Comparison of ENCODE assay signal across 8 mouse cellular contexts in the genomic region with DNA sequence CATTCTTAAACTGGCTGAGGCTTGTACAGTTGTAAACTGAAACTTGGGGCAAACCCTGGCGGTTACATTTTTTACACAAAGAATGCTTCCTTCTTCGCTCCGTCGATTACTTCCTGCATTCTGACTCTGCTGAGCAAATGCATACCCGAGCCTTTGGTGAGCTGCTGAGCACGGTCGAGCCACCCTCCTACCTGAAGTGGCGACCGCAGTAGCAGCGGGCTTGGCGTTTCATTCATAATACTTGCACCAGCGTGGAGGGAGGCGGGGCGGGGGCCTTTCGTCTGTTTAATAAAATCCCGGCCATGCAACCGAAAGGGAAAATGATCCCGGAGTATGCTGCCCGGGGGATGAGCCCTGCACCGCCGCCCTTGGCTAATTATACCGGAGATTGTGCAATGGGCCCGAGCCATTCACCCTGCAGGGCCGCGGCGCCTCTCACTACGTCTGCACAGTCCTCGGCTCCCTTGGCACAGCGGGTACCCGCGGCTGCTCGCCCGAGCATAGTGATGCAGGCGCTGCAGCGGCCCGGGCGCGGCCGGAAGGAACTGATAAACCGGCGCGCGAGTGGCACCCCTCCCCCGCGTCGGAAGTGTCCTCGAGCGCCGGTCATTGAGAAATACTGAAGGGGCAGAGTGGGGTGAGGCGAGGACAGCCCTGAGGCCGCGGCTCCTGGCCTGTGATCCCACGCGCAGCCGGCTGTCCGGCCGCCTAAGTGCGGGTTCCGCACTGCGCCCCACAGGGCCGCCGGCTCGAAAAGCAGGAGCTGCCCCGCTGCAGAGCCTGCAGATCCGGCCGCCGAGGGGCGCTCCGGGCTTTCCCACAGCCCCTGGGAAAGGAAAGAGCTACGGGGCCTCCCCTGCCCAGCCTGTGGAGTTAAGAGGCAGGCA. TPM values are rescaled to one million over a fixed set of nuclear protein-coding genes. Genes with fewer than 3 reads are reported as not detected.
DNase-seq lines count a peak whose midpoint lies in the region; ATAC-seq and TF ChIP-seq lines count a peak whose summit lies in the region.

No protein-coding gene starts in this region.

- TF ChIP-seq CTCF in spleen, adult 2 months (IDR thresholded peaks at IDR 0.05; ENCODE audit: extremely low read depth, insufficient read depth, insufficient read length, insufficient replicate concordance) = peak; percentile 35; the same call in 1 of the 2 replicates

- ATAC-seq in embryonic facial prominence, embryonic 13.5 days (ENCODE audit: insufficient number of reproducible peaks, insufficient read depth, low FRiP score, low TSS enrichment, low read depth) = peak; percentile 67
- ATAC-seq in limb, embryonic 15.5 days (ENCODE audit: insufficient number of reproducible peaks, low FRiP score, low TSS enrichment, low read depth) = peak; percentile 77
- ATAC-seq in midbrain, embryonic 16.5 days = peak; percentile 63

- H3K9me3 ChIP-seq in embryonic facial prominence, embryonic 13.5 days = no peaks in the 10 kb centered on the region
- H3K9me3 ChIP-seq in limb, embryonic 15.5 days = no peaks in the 10 kb centered on the region
- H3K9me3 ChIP-seq in midbrain, embryonic 16.5 days (replicated peaks; ENCODE audit: control insufficient read depth, low read length, poor library complexity, severe bottlenecking) = 0 out of 2 replicates have a peak, but pooled peaks cover 2% of the 10 kb centered on the region

- H3K27me3 ChIP-seq in embryonic facial prominence, embryonic 13.5 days = 0 out of 2 replicates have a peak, but pooled peaks cover 5% of the 10 kb centered on the region
- H3K27me3 ChIP-seq in limb, embryonic 15.5 days = no peaks in the 10 kb centered on the region
- no peaks in the 10 kb centered on the region for H3K27me3 ChIP-seq in midbrain, embryonic 16.5 days (ENCODE audit: control insufficient read depth, insufficient read depth, low read depth, low read length)
- H3K27me3 ChIP-seq in spleen, adult 2 months (ENCODE audit: control insufficient read depth, insufficient read depth, low read length) = no peaks in the 10 kb centered on the region

- H3K27ac ChIP-seq in embryonic facial prominence, embryonic 13.5 days = peak overlapping the region; percentile 97
- H3K27ac ChIP-seq in limb, embryonic 15.5 days = peak overlapping the region; percentile 93
- H3K27ac ChIP-seq in midbrain, embryonic 16.5 days (ENCODE audit: low read length) = peak overlapping the region; percentile 87
- peak overlapping the region; percentile 88 for H3K27ac ChIP-seq in spleen, adult 2 months (ENCODE audit: insufficient read depth, low read length)

- H3K4me3 ChIP-seq in embryonic facial prominence, embryonic 13.5 days = peak overlapping the region; percentile 67
- H3K4me3 ChIP-seq in limb, embryonic 15.5 days = peak overlapping the region; percentile 70
- H3K4me3 ChIP-seq in midbrain, embryonic 16.5 days (ENCODE audit: low read depth, low read length) = peak overlapping the region; percentile 67
- peak overlapping the region; percentile 68 for H3K4me3 ChIP-seq in spleen, adult 2 months (ENCODE audit: extremely low read depth, insufficient read depth, insufficient read length)

- H3K4me1 ChIP-seq in embryonic facial prominence, embryonic 13.5 days = peaks cover 15% of the 10 kb centered on the region; the same call in 1 of the 2 replicates
- H3K4me1 ChIP-seq in limb, embryonic 15.5 days = peaks cover 11% of the 10 kb centered on the region; the same call in 1 of the 2 replicates
- H3K4me1 ChIP-seq in midbrain, embryonic 16.5 days (ENCODE audit: control insufficient read depth, insufficient read depth, low read length) = peaks cover 13% of the 10 kb centered on the region
- H3K4me1 ChIP-seq in spleen, adult 2 months (ENCODE audit: control insufficient read depth, insufficient read depth, insufficient read length) = no peaks in the 10 kb centered on the region; the same call in 1 of the 2 replicates

- WGBS in embryonic facial prominence, embryonic 13.5 days = under 1% methylated on average over 70 of the region's 70 CpGs
- under 1% methylated on average over 70 of the region's 70 CpGs for WGBS in limb, embryonic 15.5 days
- under 1% methylated on average over 70 of the region's 70 CpGs for WGBS in midbrain, embryonic 16.5 days
- WGBS in spleen, adult 2 months = 1% methylated on average over 70 of the region's 70 CpGs

- no peak for TF ChIP-seq POLR2A in spleen, adult 2 months (IDR thresholded peaks at IDR 0.05; ENCODE audit: low read depth, low read length)

- peak overlapping the region; percentile 85 for H3K9ac ChIP-seq in embryonic facial prominence, embryonic 13.5 days
- H3K9ac ChIP-seq in limb, embryonic 15.5 days = peak overlapping the region; percentile 61
- H3K9ac ChIP-seq in midbrain, embryonic 16.5 days (ENCODE audit: low read depth, low read length) = peak overlapping the region; percentile 83

- H3K36me3 ChIP-seq in embryonic facial prominence, embryonic 13.5 days = no peaks in the 10 kb centered on the region
- H3K36me3 ChIP-seq in limb, embryonic 15.5 days = no peaks in the 10 kb centered on the region
- H3K36me3 ChIP-seq in midbrain, embryonic 16.5 days (ENCODE audit: control insufficient read depth, insufficient read depth, low read length) = no peaks in the 10 kb centered on the region
- no peaks in the 10 kb centered on the region for H3K36me3 ChIP-seq in spleen, adult 2 months (ENCODE audit: control insufficient read depth, insufficient read depth, low read length)

- H3K4me2 ChIP-seq in embryonic facial prominence, embryonic 13.5 days = peak overlapping the region; percentile 81
- peak overlapping the region; percentile 80 for H3K4me2 ChIP-seq in limb, embryonic 15.5 days
- H3K4me2 ChIP-seq in midbrain, embryonic 16.5 days (ENCODE audit: low read length) = peak overlapping the region; percentile 83

- DNase-seq in A20 (ENCODE audit: low read depth, low spot score) = peak; percentile 90
- DNase-seq in adrenal gland, postnatal 4 days (ENCODE audit: low spot score in 2 of 2) = peak; percentile 61 to 72
- peak; percentile 84 for DNase-seq in heart, adult 8-10 months (ENCODE audit: low spot score)
- DNase-seq in kidney, adult 8-10 months = peak; percentile 82 to 88
- peak; percentile 41 to 74 for DNase-seq in spleen, adult 2 months (ENCODE audit: low read depth in 1 of 2, low spot score in 2 of 2)

RNA-seq across cellular contexts. Expression of a gene that starts 4.1 kb away (rescaled TPM):
- 10 to 100 TPM; 49.2 to 50.9 TPM for total RNA-seq in adrenal gland, postnatal 4 days (2021)
- 10.2 and 10.5 TPM in 2 replicates for polyA plus RNA-seq in embryonic facial prominence, embryonic 13.5 days (2015; fragmentation: Nextera tagmentation; extraction: Ambion mirVana)
- total RNA-seq in heart, adult 8-10 months (2022) = 10 to 100 TPM; 17.0 to 20.7 (median 20.0) TPM
- polyA plus RNA-seq in limb, embryonic 15.5 days (2015; fragmentation: Nextera tagmentation; extraction: Ambion mirVana) = 7.1 and 8.9 TPM in 2 replicates
- 4.8 and 6.1 TPM in 2 replicates for polyA plus RNA-seq in midbrain, embryonic 16.5 days (2015; fragmentation: Nextera tagmentation; extraction: Ambion mirVana)
- 5.7 and 6.6 TPM in 2 replicates for polyA plus RNA-seq in spleen, adult 2 months (2012; rRNA removed)

Comparison
In these comparisons a context has a peak if more than half of its experiments do, and no peak if none do; other contexts are left out.
1. Peak in every context shown above with its lines: DNase-seq, ATAC-seq, H3K4me3 ChIP-seq and H3K27ac ChIP-seq.